Mouse (Mus musculus) gastrocnemius, postnatal 25 days (tissue): Measurements from ENCODE around the gene Ctnnbl1. TPM values are rescaled to one million over a fixed set of nuclear protein-coding genes. Genes with fewer than 3 reads are reported as not detected.

Experiments used
- DNase-seq: peaks from one replicate; pipeline ENCODE4 v3.0.0; 2022
- total RNA-seq, 2 experiments: library from RNA; stranded (reverse); gene quantifications; 1 replicate in 1 of 2; 2 replicates in 1 of 2; pipeline ENCODE4 v1.2.3; 2021

Ctnnbl1 gene
- total RNA-seq, 2 experiments from 2014 or later = 6.7 to 7.3 TPM

GRCm38 (mm10) chr2:157750481-157750880, 13.3 kb downstream of the Ctnnbl1 start:
- no peak for DNase-seq

GRCm38 (mm10) chr2:157750926-157751588, 13.9 kb downstream of the Ctnnbl1 start:
- DNase-seq = no peak

GRCm38 (mm10) chr2:157751589-157752373, 14.6 kb downstream of the Ctnnbl1 start:
- peak; percentile 56 for DNase-seq

DNA sequence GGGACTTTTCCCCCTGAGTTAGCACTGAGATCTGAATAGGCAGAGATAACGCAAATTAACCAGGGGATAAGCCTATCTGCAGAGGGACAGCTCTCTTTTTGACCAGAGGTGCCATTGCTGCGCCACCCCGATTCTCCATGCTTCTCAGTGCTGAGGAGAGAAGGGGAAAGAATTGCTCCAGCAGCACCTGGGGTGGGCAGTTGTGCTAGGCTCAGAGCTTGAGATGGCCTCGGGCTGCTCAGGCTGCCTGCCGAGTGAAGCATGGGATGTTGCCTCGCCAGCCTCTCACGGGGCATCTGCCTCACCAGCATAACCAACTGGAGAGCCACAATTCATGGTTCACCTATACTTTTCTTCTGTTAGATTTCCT, 15.2 kb downstream of the Ctnnbl1 start:
- no peak for DNase-seq

DNA sequence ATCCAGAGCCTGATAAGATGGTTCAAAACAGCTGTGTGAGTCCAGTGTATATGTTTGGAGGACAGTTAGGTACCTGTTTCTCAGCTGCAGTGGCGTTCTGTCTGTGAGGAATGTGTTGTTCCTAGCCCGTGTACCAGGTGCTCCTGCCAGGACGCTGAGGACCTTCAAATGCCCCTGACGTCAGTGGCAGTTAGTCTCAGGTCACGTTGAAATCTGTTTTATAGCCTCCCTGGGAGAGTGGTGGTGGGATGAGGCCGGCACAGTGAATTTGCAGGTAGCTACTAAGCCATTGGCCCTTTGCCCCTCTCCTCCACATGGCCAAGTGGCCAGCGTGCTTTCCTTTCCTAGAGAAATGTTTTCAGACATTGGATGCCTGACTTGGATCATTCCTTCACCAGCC, 18.6 kb downstream of the Ctnnbl1 start:
- DNase-seq = no peak

DNA sequence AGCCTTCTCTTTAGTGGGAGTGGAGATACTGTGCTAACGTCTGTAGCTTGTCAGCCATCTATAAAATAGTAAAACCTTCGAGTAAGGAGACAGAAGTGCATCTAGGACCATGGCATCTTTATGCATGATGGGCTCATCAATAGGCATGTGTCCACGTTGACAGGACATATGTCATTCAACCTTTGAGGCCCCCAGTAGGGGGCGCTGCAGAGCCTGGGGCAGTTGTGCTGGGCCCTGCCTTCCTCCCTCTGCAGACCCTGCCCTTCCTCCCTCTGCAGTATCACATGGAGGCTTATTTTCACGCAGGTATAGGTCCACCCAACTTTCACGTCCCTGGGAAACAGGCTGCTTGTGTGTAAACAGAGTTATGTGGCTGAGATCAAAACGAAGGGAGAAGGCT, 19.0 kb downstream of the Ctnnbl1 start:
- DNase-seq = no peak

- DNase-seq = no peak
These were observed 21.2 kb downstream of the Ctnnbl1 start for GRCm38 (mm10) chr2:157758395-157758794.

DNA sequence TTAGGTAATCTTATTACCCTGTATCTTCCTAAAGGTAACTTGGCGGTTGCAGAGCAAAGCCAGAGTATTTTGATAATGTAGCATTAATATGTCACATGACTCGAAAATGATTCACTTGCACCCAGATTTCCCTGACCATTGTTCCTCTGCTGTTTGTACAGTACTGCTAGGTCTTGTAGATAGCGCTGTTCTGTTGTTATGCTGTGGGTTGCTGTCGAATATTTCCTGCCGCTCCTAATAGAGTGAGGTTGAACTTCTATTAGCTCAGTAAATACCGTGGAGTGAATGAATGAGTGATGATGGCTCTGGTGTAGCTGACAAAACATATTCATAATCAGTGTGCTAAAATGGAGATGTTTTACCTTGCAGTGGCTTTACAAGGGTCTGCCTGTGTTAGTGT, 22.5 kb downstream of the Ctnnbl1 start:
- DNase-seq = no peak

DNA sequence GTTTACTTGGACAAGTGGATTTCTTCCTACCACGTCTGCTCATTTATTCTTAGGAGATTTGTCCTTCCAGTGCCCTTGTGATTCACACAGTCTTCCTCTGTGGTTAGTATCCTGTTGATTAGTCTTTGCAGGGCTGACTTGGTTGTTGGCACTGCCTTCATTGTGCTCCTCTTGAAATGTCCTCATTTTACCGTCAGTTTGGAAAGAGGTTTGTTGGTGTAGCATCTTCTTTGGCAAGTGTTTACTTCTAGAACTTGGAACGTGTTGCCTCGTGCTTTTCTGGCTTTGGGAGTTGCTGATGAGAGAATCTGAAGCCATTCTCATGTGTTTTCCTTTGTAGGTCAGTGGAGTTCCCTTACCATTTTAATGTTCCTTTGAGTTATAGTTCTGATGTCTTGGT, 25.7 kb downstream of the Ctnnbl1 start:
- DNase-seq = no peak

DNA sequence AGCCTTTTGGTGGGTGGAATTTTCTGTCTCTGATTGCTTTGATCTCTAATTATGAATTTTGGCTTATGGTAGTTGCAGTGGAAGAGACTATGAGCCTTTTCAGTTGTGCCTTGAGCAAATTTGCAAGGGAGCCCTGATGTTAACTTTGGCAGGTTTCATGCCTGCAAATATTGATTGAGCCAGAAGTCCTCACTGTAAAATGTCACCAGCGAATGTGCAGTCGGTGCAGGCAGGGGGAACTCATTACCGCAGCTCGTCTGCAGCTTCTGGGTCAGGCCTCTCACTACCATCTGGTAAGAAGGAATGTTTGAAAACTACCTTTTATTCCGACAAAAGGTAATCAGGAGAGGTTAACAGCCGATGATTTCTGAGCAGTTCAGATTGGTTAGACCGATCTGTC, 29.4 kb downstream of the Ctnnbl1 start:
- DNase-seq = no peak

- no peak for DNase-seq
These were observed 31.7 kb downstream of the Ctnnbl1 start for GRCm38 (mm10) chr2:157768682-157769429.

DNA sequence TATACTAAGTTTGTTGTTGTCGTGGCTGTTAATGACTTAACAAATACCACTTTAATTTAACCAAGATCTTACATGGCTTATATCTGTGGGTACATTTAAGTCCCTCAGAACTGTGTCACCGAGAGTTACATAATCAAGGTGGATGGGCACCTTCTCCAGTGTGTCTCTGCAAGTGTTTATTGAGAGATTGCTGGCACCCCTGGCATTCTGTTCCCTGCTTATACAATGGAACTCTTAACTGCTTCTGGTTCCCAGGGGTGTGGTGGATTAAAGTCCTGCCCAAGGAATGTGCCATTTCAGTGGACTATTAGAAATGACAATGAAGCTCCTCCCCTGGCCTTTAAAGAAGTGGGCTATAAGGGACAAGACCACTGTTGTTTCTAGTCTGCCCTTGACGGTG, 33.6 kb downstream of the Ctnnbl1 start:
- DNase-seq = no peak

GRCm38 (mm10) chr2:157773661-157774060, 36.5 kb downstream of the Ctnnbl1 start:
- DNase-seq = no peak

DNA sequence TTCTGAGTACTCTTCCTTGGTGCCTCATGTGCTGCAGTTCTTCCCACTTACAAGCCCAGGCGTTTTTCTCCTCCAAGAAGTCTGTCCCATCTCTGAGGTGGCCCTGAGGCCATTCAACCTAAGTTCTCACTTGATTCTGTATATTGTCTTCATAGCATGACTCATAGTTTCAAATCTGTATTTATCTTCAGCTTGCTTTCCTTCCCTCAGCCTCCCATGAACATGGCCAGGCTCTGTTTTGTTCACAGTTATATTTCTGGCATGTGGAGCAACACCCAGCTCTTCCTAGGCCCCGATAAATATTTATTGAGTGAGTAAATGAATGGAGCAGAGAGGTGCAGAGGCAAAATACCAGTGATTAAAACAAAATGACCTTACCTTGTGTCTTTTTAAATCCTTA, 38.8 kb downstream of the Ctnnbl1 start:
- DNase-seq = no peak

GRCm38 (mm10) chr2:157780956-157781355, 43.8 kb downstream of the Ctnnbl1 start:
- no peak for DNase-seq

- no peak for DNase-seq
These were observed 46.0 kb downstream of the Ctnnbl1 start for GRCm38 (mm10) chr2:157783152-157783551.

- no peak for DNase-seq
These were observed 47.0 kb downstream of the Ctnnbl1 start for GRCm38 (mm10) chr2:157784238-157784637.

DNA sequence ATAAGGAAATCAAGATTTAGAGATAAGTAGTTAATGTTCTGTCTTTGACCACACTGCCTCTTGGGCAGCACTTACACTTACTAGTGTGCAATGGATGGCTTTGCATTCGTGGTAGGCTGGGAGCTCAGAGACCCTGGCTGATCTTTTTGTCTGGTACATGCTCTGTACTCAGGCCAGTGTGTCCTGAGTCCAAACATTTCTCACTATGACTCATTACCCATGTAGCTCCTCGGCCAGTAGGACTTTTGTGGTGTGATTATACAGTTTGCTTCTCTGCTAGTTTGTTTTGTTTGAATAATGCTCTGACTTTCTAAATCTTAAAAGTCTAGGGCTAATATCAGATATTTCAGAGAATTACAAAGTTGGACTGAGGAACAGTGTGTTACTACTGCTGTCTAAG, 47.4 kb downstream of the Ctnnbl1 start:
- no peak for DNase-seq

- no peak for DNase-seq
These were observed 52.0 kb downstream of the Ctnnbl1 start for GRCm38 (mm10) chr2:157789226-157789625.

- no peak for DNase-seq
These were observed 53.8 kb downstream of the Ctnnbl1 start for GRCm38 (mm10) chr2:157790836-157791495.

DNA sequence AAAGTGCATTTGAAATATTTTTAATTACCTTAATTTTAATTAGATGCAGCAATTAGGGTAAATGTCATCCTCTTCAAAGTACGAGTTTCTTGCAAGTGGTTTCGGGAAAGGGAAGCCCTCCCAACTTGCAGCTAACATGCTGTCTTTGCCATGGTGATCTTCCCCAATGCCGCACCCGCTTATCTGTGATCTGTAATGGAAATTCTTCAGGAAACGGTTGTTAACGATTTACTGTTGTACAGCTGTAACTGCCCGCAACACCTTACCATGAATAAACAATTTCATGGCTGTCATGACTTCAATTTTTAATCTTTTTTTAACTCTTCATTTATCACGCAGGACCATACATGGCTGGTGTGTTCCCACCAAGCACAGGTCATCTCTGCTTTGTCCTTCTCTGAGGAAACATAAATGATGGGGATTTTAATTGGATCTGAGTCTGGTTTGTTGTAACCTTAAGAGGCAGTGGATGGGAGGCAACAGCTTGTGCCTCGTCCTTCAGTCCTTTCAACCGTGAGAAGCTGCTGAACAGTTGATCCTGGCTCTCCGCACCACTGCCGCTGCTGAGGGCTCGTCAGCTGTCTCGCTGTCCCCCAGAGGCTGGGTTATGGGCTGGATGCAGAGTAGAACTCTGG, 54.4 kb downstream of the Ctnnbl1 start:
- no peak for DNase-seq
